Mouse (Mus musculus): ENCODE measurements around the gene Kdr.

The Kdr gene

GRCm38 (mm10) chr5:75919601-75920000 lies 58.7 kb downstream of the Kdr start:
- no peak for DNase-seq (ENCODE audit: low read depth, low spot score)

- DNase-seq (ENCODE audit: low read depth, low spot score) = no peak
These were observed 60.1 kb downstream of the Kdr start for GRCm38 (mm10) chr5:75918139-75918538.

GRCm38 (mm10) chr5:75917231-75917630 lies 61.0 kb downstream of the Kdr start:
- no peak for DNase-seq (ENCODE audit: low read depth, low spot score)

GRCm38 (mm10) chr5:75906102-75906501 lies 72.2 kb downstream of the Kdr start:
- DNase-seq (ENCODE audit: low read depth, low spot score) = no peak

GRCm38 (mm10) chr5:75900231-75900920 lies 77.9 kb downstream of the Kdr start:
- no peak for DNase-seq (ENCODE audit: low read depth, low spot score)

- no peak for DNase-seq (ENCODE audit: low read depth, low spot score)
These were observed 82.9 kb downstream of the Kdr start for GRCm38 (mm10) chr5:75895351-75895750.

- DNase-seq (ENCODE audit: low read depth, low spot score) = no peak
These were observed 85.2 kb downstream of the Kdr start for GRCm38 (mm10) chr5:75892956-75893471.
